In genomic region chr1:77220783-77221182, GRCm38 (mm10) we compare ENCODE assay signal across 13 mouse cellular contexts.
"Had no signal": no experiment of that assay in that cellular context is flagged by ENCODE, and none has a peak within 500 bp of the region (broad histone marks: within the 10 kb centered on the region; RNA-seq: fewer than 3 reads in every experiment).

No protein-coding gene starts in this region.

- H3K9me3 ChIP-seq: midbrain, embryonic 13.5 days; neural tube, embryonic 15.5 days had no signal

- H3K36me3 ChIP-seq: midbrain, embryonic 13.5 days; neural tube, embryonic 15.5 days had no signal

- H3K4me3 ChIP-seq: megakaryocyte, embryonic 14.5 days; midbrain, embryonic 13.5 days; myocyte; neural tube, embryonic 15.5 days had no signal

- H3K9ac ChIP-seq: midbrain, embryonic 13.5 days; neural tube, embryonic 15.5 days had no signal

- H3K27ac ChIP-seq: kidney, postnatal 0 days; midbrain, embryonic 13.5 days; neural tube, embryonic 15.5 days; stomach, postnatal 0 days had no signal

- H3K4me2 ChIP-seq: midbrain, embryonic 13.5 days; neural tube, embryonic 15.5 days had no signal

- ATAC-seq: midbrain, embryonic 13.5 days had no signal

- DNase-seq: kidney, adult 11 months; kidney, adult 9 months; kidney, postnatal 36 days; layer of hippocampus, adult 9-11 months; layer of hippocampus, postnatal 36 days; lung, adult 18-20 months; lung, postnatal 4 days had no signal

- H3K27me3 ChIP-seq: megakaryocyte, embryonic 14.5 days; midbrain, embryonic 13.5 days; neural tube, embryonic 15.5 days had no signal

- H3K4me1 ChIP-seq: megakaryocyte, embryonic 14.5 days; midbrain, embryonic 13.5 days; neural tube, embryonic 15.5 days had no signal
